Mouse (Mus musculus): ENCODE data around the gene Mrpl55. TPM values are rescaled to one million over a fixed set of nuclear protein-coding genes. Genes with fewer than 3 reads are reported as not detected.

The Mrpl55 gene
- total RNA-seq, 1 experiment: 66.4 TPM

DNA sequence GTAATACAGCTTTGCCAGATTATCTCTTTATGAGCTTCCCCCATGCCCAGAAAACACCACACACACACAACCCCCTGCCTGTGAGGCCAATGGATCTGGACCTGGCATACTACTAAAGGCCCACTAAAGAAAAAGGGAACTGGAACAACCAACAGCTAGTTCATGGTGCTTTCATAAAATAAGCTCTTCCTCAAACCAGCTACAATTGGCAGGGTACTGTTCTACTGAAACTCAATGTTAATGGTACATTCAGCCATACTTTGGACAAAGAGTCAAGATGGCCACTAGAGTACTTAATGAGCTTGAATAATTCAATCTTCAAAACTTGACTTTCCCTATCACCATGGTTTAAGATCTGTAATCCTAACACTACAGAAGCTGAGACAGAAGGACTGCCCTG is 19.3 kb downstream of the Mrpl55 start:
- in situ Hi-C loops (cut with MboI; ENCODE audit: low sequenced_read_pairs in 2 of 2, unreplicated experiment in 2 of 2): no loop called here
- peaks cover 2% of the 10 kb centered on the region for H3K36me3 ChIP-seq (ENCODE audit: control insufficient read depth, insufficient read depth, low read length, poor library complexity, severe bottlenecking)

DNA sequence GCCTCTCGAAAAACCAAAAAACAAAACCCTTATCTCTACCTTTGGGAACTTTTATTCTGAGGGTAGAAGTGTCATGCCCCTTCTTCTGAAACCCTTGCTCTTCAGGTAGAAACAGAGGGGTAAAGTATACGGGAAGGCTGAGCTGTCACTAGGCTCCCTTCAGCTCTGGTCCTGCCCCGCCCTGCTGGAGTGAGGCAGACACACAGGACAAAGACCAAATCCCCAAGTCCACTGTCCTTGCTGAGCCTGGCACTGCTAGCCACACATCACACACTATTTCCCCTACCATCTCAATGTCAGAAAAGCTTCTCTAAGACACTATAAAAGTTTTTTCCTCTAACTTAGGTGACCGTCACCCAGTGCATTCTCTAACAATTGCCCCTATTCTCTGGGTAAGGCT is 20.0 kb downstream of the Mrpl55 start:
- H3K4me1 ChIP-seq (ENCODE audit: control insufficient read depth in 2 of 2, insufficient read depth in 2 of 2, low read length in 2 of 2, poor library complexity in 1 of 2): peaks cover 2 to 11% of the 10 kb centered on the region in 2 experiments; a peak in 2 of 4 replicates
- in situ Hi-C loops (cut with MboI; ENCODE audit: low sequenced_read_pairs in 2 of 2, unreplicated experiment in 2 of 2): no loop called here
- TF ChIP-seq ZNF384 (IDR thresholded peaks at IDR 0.05; ENCODE audit: low read depth, low read length) (no peak), CHD2 (IDR thresholded peaks at IDR 0.05; ENCODE audit: low read depth, low read length) (no peak), HCFC1 (IDR thresholded peaks at IDR 0.05; ENCODE audit: borderline replicate concordance, insufficient read depth, low read length) (no peak), MAFK (IDR thresholded peaks at IDR 0.05; ENCODE audit: insufficient read depth, low read depth, low read length) (no peak), ZC3H11A (IDR thresholded peaks at IDR 0.05; ENCODE audit: borderline replicate concordance, low read depth, low read length) (no peak)
- no peaks in the 10 kb centered on the region for H3K9me3 ChIP-seq (ENCODE audit: control insufficient read depth, insufficient read depth, low read depth, low read length)
- H3K4me3 ChIP-seq (ENCODE audit: insufficient read depth in 1 of 2, low read depth in 1 of 2, low read length in 2 of 2, poor library complexity in 1 of 2, severe bottlenecking in 1 of 2): no peak overlapping the region
- no peak overlapping the region for H3K27ac ChIP-seq (ENCODE audit: insufficient read depth, low read depth, low read length, poor library complexity, severe bottlenecking)
- DNase-seq (ENCODE audit: low read depth, low spot score): no peak
- peaks cover 2% of the 10 kb centered on the region for H3K36me3 ChIP-seq (ENCODE audit: control insufficient read depth, insufficient read depth, low read length, poor library complexity, severe bottlenecking)
- H3K9ac ChIP-seq (ENCODE audit: insufficient read depth, low read depth, low read length, poor library complexity, severe bottlenecking): no peak overlapping the region

More for the DNA sequence above, 19.3 kb downstream of the Mrpl55 start:
- TF ChIP-seq ZC3H11A (IDR thresholded peaks at IDR 0.05; ENCODE audit: borderline replicate concordance, low read depth, low read length): no peak
- no peak for TF ChIP-seq ZNF384 (IDR thresholded peaks at IDR 0.05; ENCODE audit: low read depth, low read length)
- Histone ChIP-seq H3K4me1 (ENCODE audit: control insufficient read depth in 2 of 2, insufficient read depth in 2 of 2, low read length in 2 of 2, poor library complexity in 1 of 2) (peaks cover 4 to 14% of the 10 kb centered on the region in 2 experiments; a peak in 2 of 4 replicates), H3K27ac (ENCODE audit: insufficient read depth, low read depth, low read length, poor library complexity, severe bottlenecking) (no peak overlapping the region), H3K9ac (ENCODE audit: insufficient read depth, low read depth, low read length, poor library complexity, severe bottlenecking) (no peak overlapping the region), H3K9me3 (ENCODE audit: control insufficient read depth, insufficient read depth, low read depth, low read length) (no peaks in the 10 kb centered on the region), H3K4me3 (ENCODE audit: insufficient read depth in 1 of 2, low read depth in 1 of 2, low read length in 2 of 2, poor library complexity in 1 of 2, severe bottlenecking in 1 of 2) (no peak overlapping the region)
- DNase-seq (ENCODE audit: low read depth, low spot score): no peak

DNA sequence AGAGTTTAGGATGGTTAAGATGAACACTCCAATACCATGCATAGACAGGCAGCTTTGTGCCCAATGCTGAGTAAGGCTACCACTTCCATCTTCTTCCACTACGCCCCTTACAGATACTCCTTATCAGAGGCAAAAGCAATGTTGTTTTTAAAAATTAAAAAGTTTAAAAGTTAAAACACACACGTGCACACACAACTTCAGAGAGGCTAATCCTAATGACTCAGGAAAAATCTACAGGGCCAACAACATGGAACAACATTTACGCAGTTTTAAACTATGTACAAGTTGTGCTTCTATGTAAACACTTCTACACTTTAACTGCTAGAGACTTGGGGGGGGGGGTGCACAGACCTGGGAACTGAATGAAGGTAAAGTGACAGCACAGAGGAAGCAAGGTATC is 21.7 kb downstream of the Mrpl55 start:
- Histone ChIP-seq H3K9me3 (ENCODE audit: control insufficient read depth, insufficient read depth, low read depth, low read length) (no peaks in the 10 kb centered on the region), H3K36me3 (ENCODE audit: control insufficient read depth, insufficient read depth, low read length, poor library complexity, severe bottlenecking) (no peaks in the 10 kb centered on the region), H3K9ac (ENCODE audit: insufficient read depth, low read depth, low read length, poor library complexity, severe bottlenecking) (no peak overlapping the region), H3K4me1 (ENCODE audit: control insufficient read depth in 2 of 2, insufficient read depth in 2 of 2, low read length in 2 of 2, poor library complexity in 1 of 2) (peaks cover 0 to 6% of the 10 kb centered on the region in 2 experiments; a peak in 2 of 4 replicates), H3K4me3 (ENCODE audit: insufficient read depth in 1 of 2, low read depth in 1 of 2, low read length in 2 of 2, poor library complexity in 1 of 2, severe bottlenecking in 1 of 2) (no peak overlapping the region), H3K27ac (ENCODE audit: insufficient read depth, low read depth, low read length, poor library complexity, severe bottlenecking) (no peak overlapping the region)
- in situ Hi-C loops (cut with MboI; ENCODE audit: low sequenced_read_pairs in 2 of 2, unreplicated experiment in 2 of 2): no loop called here
- DNase-seq (ENCODE audit: low read depth, low spot score): no peak
- no peak for TF ChIP-seq MAFK (IDR thresholded peaks at IDR 0.05; ENCODE audit: insufficient read depth, low read depth, low read length)
- no peak for TF ChIP-seq HCFC1 (IDR thresholded peaks at IDR 0.05; ENCODE audit: borderline replicate concordance, insufficient read depth, low read length)
- TF ChIP-seq CHD2 (IDR thresholded peaks at IDR 0.05; ENCODE audit: low read depth, low read length): no peak
- TF ChIP-seq ZC3H11A (IDR thresholded peaks at IDR 0.05; ENCODE audit: borderline replicate concordance, low read depth, low read length): no peak
- TF ChIP-seq ZNF384 (IDR thresholded peaks at IDR 0.05; ENCODE audit: low read depth, low read length): no peak

DNA sequence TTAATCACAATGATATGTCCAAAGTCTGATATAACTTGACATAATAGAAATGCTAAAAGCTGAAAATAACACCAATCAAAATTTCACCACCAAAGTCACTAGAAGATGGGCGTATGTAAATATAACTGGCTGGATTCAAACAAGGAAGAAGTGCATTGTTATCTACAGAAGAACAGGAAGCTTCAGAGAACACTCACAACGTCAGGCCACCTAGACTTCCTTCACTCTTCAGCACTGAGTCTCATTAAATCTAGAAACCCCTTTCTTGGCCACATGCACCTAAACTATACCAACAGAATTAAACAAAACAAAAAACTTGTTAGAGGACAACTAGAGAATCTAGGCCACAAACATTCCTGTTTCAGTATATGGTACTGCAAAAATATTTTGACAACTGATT is 22.2 kb downstream of the Mrpl55 start:
- in situ Hi-C loops (cut with MboI; ENCODE audit: low sequenced_read_pairs in 2 of 2, unreplicated experiment in 2 of 2): no loop called here
- Histone ChIP-seq H3K9me3 (ENCODE audit: control insufficient read depth, insufficient read depth, low read depth, low read length) (no peaks in the 10 kb centered on the region), H3K9ac (ENCODE audit: insufficient read depth, low read depth, low read length, poor library complexity, severe bottlenecking) (no peak overlapping the region), H3K4me3 (ENCODE audit: insufficient read depth in 1 of 2, low read depth in 1 of 2, low read length in 2 of 2, poor library complexity in 1 of 2, severe bottlenecking in 1 of 2) (no peak overlapping the region), H3K27ac (ENCODE audit: insufficient read depth, low read depth, low read length, poor library complexity, severe bottlenecking) (no peak overlapping the region), H3K4me1 (ENCODE audit: control insufficient read depth in 2 of 2, insufficient read depth in 2 of 2, low read length in 2 of 2, poor library complexity in 1 of 2) (peaks cover 0 to 8% of the 10 kb centered on the region in 2 experiments; a peak in 2 of 4 replicates), H3K36me3 (ENCODE audit: control insufficient read depth, insufficient read depth, low read length, poor library complexity, severe bottlenecking) (no peaks in the 10 kb centered on the region)
- DNase-seq (ENCODE audit: low read depth, low spot score): no peak
- TF ChIP-seq ZC3H11A (IDR thresholded peaks at IDR 0.05; ENCODE audit: borderline replicate concordance, low read depth, low read length) (no peak), MAFK (IDR thresholded peaks at IDR 0.05; ENCODE audit: insufficient read depth, low read depth, low read length) (no peak), ZNF384 (IDR thresholded peaks at IDR 0.05; ENCODE audit: low read depth, low read length) (no peak), CHD2 (IDR thresholded peaks at IDR 0.05; ENCODE audit: low read depth, low read length) (no peak), HCFC1 (IDR thresholded peaks at IDR 0.05; ENCODE audit: borderline replicate concordance, insufficient read depth, low read length) (no peak)

DNA sequence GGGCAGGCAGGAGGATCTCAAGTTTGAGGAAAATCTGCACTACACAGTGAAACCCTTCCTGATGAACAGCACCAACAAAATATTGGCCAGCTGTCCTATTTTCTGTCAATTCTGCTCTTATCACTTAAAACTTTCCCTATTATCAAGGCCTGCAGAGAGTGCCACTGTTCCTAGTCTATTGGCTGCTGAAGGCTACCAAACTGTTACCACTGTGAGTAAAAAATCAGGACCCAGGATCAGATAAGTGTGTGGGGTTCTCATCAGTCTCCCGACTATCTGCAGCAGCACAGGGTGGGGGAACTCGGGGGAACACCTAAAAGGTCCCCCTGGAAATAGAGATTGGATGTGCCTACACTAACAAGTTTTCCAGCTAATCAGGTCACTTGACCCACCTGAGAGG is 22.9 kb downstream of the Mrpl55 start:
- in situ Hi-C loops (cut with MboI; ENCODE audit: low sequenced_read_pairs in 2 of 2, unreplicated experiment in 2 of 2): no loop called here
- Histone ChIP-seq H3K4me1 (ENCODE audit: control insufficient read depth in 2 of 2, insufficient read depth in 2 of 2, low read length in 2 of 2, poor library complexity in 1 of 2) (peaks cover 0 to 8% of the 10 kb centered on the region in 2 experiments; a peak in 2 of 4 replicates), H3K9ac (ENCODE audit: insufficient read depth, low read depth, low read length, poor library complexity, severe bottlenecking) (peak overlapping the region; percentile 16; the same call in 1 of the 2 replicates), H3K27ac (ENCODE audit: insufficient read depth, low read depth, low read length, poor library complexity, severe bottlenecking) (no peak overlapping the region), H3K4me3 (ENCODE audit: insufficient read depth in 1 of 2, low read depth in 1 of 2, low read length in 2 of 2, poor library complexity in 1 of 2, severe bottlenecking in 1 of 2) (no peak overlapping the region), H3K36me3 (ENCODE audit: control insufficient read depth, insufficient read depth, low read length, poor library complexity, severe bottlenecking) (no peaks in the 10 kb centered on the region), H3K9me3 (ENCODE audit: control insufficient read depth, insufficient read depth, low read depth, low read length) (no peaks in the 10 kb centered on the region)
- TF ChIP-seq MAFK (IDR thresholded peaks at IDR 0.05; ENCODE audit: insufficient read depth, low read depth, low read length): no peak
- no peak for TF ChIP-seq CHD2 (IDR thresholded peaks at IDR 0.05; ENCODE audit: low read depth, low read length)
- TF ChIP-seq HCFC1 (IDR thresholded peaks at IDR 0.05; ENCODE audit: borderline replicate concordance, insufficient read depth, low read length): no peak
- no peak for TF ChIP-seq ZNF384 (IDR thresholded peaks at IDR 0.05; ENCODE audit: low read depth, low read length)
- TF ChIP-seq ZC3H11A (IDR thresholded peaks at IDR 0.05; ENCODE audit: borderline replicate concordance, low read depth, low read length): no peak
- DNase-seq (ENCODE audit: low read depth, low spot score): no peak

Measured in ES-E14 (cell line).